Mouse (Mus musculus) adrenal gland, adult 2 months (tissue): ENCODE data around the gene Tnk1. TPM values are rescaled to one million over a fixed set of nuclear protein-coding genes. Genes with fewer than 3 reads are reported as not detected.

ENCODE experiments used
- DNase-seq: peaks from one replicate; pipeline ENCODE4 v3.0.0; 2021
- polyA plus RNA-seq: library from polyadenylated mRNA; depleted of rRNA; stranded (reverse); fragments of >200 nt; gene quantifications from 2 replicates; pipeline ENCODE4 v1.2.3, GENCODE M21; 2012
- total RNA-seq, 2 experiments: library from RNA; stranded (reverse); gene quantifications; 2 replicates each; pipeline ENCODE4 v1.2.3; 2021

Gene Tnk1
- total and polyA plus RNA-seq, 3 experiments = 0.17 to 0.38 TPM; not detected in 1

DNA sequence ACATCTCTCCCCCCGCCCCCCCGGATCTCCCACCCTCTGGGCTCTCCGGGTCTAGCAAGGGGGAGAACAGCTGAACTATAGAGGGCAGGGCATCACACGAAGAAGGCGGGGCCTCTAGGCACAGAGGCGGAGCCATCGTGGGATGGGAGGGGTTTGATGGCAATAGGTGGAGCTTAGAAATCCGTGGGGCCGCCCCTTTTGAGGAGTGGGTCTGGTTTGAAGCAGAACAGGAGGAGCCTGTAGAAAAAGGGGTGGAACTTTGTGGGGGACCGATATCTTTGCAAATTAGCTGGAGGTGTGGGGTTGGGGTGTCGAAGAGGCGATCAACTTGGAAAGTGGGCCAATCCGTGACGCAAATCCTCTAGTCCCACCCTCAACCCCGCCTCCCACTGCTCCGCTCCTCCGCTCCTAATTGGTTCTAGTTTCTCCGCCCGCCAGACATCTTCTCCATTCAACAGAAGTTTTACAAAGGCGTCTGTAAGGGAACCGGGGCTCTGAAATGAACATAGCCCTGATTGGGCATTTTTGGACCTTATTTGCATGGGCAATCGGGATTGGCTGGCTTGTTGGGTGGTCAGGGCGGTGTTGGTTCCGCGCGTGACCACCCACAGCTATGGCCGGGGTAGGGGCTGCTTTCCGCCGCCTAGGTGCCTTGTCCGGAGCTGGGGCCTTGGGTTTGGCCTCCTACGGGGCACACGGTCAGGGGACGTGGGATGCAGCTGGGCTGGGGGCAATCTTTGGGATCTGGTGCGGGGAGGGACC, 20.4 kb downstream of the Tnk1 start, which contains the start of gene Tmem256:
Gene Tmem256, plus strand, starts transcription at position 563 of the 762 bp plus-strand sequence.
- DNase-seq = peak; percentile 97

DNA sequence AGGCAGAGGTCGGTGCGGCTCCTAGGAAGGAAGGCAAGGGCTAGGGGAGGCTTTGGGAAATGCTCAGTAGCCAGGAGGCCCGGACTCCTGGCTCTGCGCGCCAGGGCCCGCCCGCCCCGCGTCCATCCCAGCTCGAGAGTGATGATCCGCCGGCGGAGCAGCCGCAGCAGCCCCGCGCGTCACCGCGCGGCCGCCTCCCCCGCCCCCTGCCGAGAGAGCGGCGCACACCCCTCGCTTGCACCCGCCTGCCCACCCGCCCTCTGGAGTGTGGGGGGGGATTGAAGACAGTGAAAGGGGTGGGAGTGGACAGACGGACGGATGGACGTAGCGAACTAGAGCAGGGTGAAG, 21.0 kb downstream of the Tnk1 start, which contains the start of gene Nlgn2:
Gene Nlgn2, minus strand, starts transcription at position 181 of the 348 bp plus-strand sequence.
- DNase-seq = no peak

DNA sequence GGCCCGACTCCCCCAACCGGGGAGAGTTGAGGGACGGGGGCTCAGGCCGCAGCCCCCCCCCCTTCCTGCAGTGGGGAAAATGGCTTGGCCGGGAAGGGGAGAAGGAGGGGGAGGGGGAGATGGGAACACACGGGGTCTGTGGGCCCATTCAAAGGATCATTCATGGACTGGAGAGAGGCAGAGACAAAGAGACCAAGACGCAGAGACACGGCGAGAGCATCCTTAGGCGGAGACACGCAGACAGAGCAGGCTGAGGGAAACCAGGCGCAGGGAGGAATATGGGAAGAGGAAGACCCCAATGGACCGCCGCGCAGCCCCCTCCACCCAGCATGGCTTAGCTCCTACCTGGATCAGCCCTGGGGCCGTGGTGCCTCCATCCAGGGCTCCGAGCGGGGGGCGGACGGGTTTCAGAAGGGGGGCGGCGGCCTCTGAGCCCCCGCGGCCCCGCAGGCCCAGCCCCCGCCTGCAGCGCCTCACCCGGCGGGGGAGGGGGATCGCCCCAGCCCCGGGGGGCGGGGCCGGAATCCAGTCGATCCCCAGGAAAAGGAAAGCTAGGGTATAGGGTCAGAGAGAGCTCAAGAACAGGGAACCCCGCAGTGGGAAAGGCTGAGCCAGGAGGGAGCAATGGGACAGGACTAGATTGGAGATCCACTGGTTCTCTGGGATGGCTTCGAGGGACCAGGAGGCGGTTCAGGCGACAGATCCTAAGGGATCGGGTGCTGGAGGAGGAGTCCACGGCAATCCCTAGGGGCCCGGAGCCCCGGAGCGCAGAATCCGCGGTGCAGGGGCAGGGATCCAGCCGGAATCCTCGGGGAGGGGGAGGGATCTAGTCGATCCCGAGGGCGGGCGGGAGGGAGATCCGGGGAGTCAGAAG, 21.6 kb downstream of the Tnk1 start:
- no peak for DNase-seq

DNA sequence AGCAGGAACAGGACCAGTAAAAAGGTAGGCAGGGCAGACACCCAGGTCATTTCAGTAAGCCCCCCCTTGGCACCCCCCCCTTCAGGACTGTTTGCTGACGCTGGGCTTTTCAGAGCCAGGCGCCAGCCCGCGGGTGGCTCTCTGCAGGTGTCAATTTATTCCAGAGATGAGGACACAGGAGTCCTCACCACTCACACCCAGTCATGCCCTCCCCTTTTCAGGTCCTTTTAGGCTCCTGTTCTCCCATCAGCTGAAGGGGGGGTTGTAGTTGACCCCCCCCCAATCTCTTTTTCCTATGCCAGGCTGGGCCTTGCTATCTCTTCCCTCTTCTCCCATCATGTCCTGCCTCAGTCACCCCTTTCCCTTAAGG, 22.6 kb downstream of the Tnk1 start:
- no peak for DNase-seq

DNA sequence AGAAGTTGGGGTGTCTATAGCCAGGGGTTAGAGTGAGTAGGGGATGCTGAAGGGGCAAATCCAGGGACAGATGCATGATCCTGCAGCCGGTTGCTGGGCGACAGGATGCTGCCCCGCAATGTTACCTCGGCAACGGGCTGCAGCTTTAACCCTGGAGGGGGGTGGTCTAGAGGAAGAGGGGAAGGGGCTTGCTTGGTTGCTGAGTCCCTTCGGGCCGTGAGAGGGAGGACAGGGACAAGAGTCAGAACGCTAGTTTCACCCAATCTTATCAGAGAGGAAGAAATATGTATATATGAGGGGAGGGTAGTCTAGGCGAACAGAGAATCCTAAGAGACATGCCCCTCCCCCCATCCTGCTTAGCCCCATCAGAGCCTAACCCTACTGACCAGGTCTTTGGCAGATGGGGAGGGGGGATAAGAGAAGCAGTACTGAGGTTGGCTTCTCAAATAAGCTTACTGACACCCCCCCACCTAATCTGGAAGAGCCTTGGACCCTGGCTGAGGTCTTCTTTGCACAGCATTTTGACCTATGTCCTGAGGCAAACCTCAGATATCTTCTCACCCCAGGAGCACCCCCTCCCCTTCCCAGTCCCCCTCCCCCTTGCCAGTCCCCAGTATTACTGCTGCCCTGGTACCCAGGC, 23.1 kb downstream of the Tnk1 start:
- DNase-seq = no peak

DNA sequence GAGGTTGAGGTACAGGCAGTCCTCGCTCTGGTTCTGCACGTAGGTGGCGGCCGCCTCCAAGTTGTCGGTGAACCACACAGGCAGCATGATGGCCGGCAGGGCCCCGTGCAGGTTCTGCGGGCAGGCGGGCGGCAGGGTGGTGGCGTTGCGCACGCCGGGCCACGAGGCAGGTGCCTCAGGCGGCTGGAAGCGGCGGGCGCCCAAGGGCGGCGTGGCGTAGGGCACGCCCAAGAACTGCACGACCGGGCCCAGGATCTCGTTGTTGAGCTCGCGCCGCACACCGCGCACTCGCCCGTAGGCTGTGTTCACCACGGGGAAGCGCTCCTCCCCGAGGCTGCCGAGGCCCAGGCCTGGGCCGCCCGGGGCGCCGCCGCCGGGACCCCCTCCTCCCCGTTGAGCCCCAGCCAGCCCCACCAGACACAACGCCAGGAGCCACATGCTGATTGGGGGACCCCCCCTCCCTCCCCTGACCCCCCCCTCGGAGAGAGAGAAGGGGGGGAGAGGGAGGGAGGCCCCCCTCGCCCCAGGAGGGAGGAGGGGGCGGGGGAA, 24.5 kb downstream of the Tnk1 start:
- DNase-seq = peak; percentile 47

DNA sequence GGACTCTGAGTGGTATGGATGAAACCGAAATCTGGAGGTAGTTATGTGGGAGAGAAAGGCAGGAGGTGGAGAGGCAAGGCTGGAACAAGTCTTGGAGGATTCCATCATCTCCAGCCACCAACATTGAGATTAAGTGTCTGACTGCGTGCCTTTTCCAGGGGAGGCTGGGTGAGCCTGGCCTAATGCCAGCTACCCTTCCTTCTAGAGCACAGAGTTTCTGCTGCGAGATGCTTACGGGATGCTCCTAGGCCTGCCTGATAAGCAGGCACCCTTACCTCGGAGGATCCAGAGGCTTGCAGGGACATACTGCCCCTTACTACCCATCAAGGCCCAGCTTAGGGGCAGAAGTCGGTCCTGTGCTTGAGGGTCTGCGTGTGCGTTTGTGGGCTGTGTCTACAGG, 25.0 kb downstream of the Tnk1 start:
- no peak for DNase-seq

DNA sequence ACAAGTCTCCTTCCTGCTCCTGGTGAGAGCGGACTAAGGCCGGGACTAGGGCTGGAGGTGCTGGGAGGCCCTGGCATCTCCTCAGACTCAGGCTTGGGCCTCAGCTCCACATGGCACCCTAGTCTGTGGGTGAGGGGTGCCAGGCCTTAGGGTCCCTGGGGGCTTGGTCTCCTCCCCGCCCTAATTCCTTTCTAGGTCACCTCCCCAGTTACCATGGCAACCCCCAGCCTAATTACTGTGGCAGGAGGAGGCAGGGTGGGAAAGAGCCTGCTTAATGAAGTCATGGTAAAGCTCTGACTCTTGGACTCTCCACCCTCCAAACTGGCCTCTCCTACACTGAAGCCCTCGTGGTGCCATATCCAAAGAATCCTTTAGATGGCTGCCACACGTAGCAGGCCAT, 29.7 kb downstream of the Tnk1 start:
- no peak for DNase-seq

DNA sequence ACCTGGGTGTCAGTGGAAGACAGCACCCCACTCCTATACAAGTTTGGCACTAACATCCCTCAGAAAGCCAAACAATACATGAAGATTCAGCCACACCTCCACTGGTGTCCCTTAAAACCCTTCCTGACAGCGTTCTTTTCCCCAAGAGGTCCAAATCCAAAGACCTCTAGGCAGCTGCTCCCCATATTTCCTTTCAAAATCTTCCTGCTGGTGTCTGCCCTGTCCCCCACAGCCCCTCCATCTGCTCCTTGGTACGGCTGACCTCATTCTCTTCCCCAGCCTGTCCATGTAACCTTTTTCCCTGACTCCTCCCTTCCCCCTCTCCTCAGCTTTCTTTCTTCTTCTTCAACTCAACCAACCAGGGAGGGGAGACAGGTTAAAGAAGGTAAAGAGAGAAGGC, 35.1 kb downstream of the Tnk1 start:
- DNase-seq = no peak

DNA sequence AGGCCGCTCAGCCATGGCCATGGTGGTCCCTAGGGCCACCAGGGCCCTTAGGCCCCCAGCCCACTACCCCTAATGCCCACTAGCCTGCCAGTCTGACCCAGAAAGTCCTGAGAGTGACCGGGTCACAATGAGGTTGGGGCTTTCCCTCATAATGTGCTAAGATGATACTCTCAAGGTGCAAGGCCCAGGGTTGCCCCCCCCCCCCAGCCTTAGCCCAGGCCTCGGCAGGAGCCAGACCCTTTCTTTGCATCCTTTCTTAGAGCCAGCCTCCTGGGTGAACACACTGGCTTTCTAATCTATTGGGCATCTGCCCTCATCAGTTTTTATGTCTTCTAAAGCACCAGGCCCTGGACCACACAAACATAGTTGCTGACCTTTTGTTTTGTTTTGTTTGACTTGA, 36.5 kb downstream of the Tnk1 start, which contains the start of gene Spem1:
Gene Spem1, minus strand, starts transcription at position 101 of the 400 bp plus-strand sequence.
- DNase-seq = no peak

DNA sequence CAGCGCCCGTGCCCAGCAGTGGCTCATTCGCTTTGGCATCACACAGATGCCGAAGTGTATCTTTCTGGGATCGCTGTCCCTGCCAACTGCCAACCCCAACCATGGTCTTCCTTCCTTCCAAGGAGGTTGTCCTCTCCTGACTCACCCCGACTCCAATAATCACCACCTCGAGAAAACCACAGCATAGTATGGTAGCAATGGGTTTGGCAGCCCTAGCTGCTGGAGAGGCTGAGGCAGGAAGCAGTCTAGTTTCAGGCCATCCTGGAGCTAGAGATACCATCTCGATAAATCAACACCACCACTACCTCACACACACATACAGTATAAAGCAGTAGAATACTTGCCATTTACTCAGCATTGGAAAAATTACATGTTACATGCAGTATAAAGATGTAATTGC, 39.7 kb downstream of the Tnk1 start:
- DNase-seq = no peak

DNA sequence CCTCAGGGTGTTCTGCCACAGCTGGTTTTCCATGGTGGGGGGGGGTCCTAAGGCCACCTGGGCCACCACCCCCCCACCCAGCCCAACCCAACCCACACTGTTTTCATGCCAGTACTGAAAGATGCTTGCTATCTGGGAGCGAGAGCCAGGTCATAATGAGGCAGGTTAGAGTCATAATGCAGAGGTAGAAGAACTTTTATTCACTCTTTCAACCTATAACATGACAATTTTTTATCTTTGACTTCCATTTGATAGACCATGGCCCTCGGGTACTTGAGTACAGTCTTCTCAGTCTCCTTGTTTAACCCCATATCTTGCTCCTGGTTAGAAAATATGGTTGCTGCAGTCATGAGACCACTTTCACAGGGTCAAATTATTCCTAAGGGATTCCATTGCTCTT, 40.2 kb downstream of the Tnk1 start, which contains the start of gene Spem2:
Gene Spem2, minus strand, starts transcription at position 101 of the 400 bp plus-strand sequence.
- no peak for DNase-seq

DNA sequence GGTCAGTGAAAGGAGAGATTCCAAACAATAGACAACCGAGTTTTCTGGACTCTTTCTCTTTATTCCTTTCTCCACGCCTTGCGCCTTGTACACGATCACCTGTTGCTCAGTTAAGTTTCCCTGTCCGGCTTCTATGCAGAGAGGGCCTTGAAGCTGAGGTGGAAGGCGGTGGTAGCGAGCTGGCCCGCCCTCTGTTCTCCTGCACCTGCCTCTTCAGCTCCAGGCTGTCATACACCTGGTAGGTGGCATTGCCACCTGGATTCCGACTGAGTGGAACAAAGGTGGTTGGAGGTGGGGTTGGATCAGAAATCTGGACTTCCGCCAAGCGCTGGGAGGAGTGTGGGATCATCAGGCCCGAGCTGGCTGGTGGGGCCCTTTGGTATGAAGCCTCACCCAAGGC, 42.0 kb downstream of the Tnk1 start:
- no peak for DNase-seq

DNA sequence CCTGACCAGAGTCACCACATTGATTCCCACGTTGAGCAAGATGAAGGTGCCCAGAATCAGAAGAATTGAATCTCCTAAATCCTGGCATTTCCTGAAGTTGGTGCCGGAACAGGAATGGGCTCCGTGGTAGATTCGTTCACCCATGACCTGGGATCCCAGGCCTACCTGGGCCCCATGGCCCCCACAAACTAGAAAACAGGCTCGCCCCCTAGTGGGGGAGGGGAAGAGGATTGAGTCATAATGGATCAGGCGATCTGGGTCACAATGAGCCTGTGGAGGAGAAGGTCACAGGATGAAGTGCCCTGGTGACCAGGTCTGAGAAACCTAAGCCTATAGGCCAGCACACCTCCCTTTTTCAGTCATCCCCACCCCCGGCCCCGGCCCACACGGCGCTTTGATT, 43.4 kb downstream of the Tnk1 start, which contains the start of gene Gm39566:
Gene Gm39566, minus strand, starts transcription at position 144 of the 400 bp plus-strand sequence.
- no peak for DNase-seq

DNA sequence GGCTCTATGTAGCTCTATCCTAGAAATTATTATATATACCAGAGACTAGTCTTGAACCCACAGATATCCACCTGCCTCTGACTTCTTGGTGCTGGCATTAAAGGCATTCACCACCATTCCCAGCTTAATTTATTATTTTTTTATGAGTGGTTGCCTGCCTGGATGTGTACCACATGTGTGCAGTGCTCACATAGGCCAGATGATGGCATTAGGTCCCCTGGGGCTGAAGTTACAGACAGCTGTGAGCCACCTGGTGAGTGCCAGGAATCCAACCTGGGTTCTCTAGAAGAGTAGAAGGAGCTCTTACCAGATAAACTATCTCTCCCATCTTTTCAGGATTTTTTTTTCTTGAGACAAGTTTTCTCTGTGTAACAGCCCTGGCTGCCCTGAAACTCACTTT, 48.2 kb downstream of the Tnk1 start:
- no peak for DNase-seq

DNA sequence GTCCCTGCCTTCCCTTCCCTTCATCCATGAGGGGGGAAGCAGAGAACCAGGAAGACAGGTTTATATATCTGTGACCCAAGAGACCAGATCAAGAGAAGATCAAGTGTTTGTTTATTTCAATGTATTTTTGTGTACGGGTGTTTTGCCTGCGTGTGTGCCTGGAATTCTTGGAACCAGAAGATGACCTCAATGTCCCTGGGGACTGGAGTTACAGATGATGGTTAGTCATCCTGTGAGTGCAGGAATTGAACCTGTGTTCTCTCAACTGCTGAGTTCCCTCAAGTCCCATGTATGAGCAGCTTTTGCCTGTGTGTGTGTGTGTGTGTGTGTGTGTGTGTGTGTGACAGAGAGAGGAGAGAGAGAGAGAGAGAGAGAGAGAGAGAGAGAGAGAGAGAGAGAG, 50.9 kb downstream of the Tnk1 start:
- DNase-seq = no peak

DNA sequence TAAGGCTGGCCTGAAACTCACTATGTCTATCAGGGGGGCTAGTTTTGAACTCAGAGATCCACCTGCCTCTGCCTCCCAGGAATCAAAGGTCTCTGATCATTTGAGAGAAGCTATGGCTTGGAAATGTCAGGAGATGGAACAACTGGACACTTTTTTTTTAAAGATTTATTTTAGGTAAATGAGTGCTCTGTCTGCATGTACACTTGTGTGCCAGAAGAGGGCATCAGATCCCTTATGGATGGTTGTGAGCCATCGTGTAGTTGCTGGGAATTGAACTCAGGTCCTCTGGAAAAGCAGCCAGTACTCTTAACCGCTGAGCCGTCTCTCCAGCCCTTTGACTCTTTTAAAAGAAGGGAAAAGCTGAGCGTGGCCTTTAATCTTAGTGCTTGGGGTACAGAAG, 52.2 kb downstream of the Tnk1 start:
- DNase-seq = no peak

DNA sequence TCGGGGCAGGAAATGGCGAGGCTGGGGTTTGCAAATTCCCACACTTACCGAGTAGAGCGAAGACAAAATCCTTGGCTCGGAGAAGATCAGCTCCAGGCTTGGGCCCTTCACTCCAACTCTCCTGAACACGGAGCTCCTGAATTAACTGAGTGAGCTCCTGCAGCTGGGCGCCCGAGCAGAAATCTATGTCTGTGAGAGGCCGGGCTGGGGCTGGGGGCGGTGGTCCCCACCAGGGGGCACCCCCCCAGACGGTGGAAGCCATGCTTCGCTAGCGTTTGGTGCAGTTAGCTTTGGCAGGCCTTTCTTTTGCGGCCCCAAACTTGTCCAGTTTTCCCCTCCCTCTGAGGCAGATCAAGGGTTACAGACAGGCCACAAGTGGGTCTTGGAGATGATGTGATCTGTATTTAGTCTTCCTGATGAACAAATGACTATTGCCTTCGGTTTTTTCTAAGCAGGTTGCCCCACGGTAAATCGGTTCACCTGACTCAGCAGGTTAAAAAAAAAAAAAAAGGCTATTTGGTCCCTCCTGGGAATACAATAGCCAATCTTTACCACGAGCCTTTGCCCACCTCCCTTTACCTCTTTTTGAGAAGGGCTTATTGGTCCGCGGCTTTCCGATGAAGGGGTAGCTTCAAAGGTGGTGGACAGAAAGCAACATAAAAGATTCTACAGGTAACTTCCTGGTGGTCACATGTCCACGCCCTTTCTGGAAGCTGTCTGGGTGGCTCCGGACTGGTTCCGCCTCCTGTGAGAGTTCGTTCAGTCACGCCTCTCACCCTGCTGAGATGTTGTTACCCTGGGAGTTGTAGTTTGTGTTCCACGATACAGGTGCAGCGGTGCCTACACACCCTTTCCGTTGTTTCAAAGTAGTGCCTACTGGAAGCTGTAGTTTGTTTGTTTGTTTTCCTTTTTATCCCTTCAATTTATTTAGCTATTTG, 53.3 kb downstream of the Tnk1 start, which contains the start of gene Tmem102:
Gene Tmem102, minus strand, starts transcription at position 653 of the 938 bp plus-strand sequence.
- DNase-seq = no peak

DNA sequence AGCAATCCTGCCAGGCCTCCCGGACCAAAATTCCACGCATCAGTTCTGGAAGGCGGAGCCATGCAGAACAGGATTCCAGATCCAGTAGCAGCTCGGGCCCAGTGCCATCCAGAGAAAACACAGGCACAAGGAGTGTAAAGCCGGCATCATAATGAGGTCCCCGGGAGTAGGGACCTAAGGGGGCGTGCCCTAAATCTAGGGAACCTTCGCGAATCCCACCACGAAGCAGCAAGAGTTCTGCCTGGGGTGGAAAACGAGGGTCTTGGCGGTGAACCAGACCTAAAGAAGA, 53.9 kb downstream of the Tnk1 start:
- DNase-seq = no peak

DNA sequence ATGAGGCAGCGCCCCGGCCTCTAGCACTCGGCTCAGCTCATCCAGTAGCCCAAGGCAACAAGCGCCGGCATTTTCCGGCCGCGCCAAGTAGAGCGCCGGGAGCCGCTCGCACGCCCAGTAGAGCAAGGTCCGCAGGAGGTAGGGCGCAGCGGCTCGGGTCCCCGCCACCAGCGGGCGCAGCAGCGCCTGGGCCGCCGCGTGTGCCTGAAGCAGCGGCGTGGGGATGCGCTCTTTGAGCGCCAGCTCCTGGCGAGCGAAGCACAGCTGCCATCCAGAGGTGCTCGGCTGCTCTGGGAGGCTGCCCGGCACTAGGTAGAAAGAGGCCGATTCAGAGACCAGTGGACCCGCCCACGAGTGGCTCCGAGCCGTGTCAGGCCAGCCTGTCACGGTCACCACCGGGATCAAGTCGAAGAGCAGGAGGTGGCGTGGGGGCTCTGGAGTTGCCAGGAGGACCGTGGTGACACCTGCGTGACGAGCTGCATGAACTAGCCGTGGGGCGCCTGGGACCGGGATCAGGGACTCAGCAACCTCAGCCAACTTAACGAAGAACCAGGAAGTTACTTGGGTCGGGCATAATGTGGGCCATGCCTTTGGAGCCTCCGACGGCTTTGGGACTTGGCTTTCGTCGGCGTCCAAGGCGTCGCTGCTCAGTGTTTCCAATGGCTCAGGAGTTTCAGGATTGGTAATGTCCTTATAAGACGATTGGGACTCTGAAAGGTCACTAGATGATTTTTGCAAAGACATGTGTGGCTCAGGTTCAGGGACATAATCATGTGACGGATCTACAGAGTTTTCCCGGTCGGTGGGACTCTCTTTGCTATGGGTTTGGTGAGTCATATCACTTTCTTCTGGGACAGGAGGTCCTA, 54.5 kb downstream of the Tnk1 start:
- peak; percentile 92 for DNase-seq
